Mouse (Mus musculus) mouse embryonic stem cell (cell line): ENCODE measurements around the gene Ccdc102a.

Experiments used
- in situ Hi-C, 2 experiments: fragments of 300-500 bp; cut with MboI; formaldehyde crosslinking; loops; 1 replicate in 1 of 2; 3 replicates in 1 of 2; pipeline ENCODE4 v1.14.3; 2019 to 2020; ENCODE audit warnings: low sequenced_read_pairs in 2 of 2, low pct_unique_long_range_greater_than_20kb in 1 of 2, mixed read lengths in 1 of 2; ENCODE audit not compliant: unreplicated experiment in 1 of 2

The Ccdc102a gene

DNA sequence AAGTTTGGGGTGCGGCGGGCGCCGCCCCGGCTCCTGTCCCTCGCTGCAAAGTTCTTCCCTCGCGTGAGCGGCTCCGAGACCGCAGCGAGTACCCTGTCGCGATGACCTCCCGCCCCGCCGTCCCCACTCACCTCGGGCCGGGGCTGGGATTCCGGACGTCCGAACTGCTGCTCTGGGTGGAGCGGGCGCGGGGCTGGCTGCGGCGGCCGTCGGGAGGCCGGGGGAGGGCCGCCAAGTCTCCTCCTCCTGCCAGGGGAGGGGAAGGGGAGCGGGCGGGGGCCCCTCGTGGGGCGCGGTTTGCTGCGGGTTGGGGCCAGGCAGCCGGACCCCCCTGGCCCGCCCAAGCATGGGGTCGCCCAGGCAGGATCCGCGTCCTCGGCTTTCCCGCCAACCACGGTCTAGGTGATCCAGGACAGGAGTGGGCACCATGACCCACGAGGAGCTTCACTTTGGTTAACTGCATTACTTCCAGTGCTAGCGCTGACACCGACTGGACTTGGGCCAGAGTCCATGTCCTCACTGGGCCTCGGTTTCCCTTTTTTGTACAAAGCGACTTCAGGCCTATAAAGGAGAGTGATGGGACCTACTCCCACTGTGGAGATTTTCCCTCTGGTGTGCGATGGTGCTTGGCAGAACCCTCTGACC lies at the start of gene Ccdc102a:
Gene Ccdc102a (minus strand): TSS at position 248 of the 645 bp plus-strand sequence.
- in situ Hi-C loops = no loop called here

- in situ Hi-C loops = no loop called here
Measured at GRCm38 (mm10) chr8:94967554-94967953, 49.7 kb upstream of the Ccdc102a start.

GRCm38 (mm10) chr8:94967071-94967470 lies 49.2 kb upstream of the Ccdc102a start:
- in situ Hi-C loops = no loop called here

DNA sequence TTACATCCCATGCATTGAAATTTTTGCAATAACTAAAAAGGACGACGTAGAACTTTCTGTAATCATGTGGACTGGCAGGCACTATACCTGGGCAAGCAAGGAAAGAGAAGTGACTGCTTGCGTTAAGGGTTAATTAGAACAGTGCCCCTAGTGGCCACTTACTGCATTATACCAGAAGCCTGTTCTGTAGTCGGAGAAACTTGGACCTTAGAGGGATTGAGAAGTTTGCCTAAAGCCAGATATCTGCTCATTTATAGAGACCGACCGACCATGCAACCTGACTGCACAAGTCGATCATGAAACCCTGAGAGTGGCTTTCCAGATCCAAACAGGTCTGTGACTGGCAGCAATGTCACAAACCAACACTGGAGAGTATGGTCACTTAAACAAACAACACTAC lies 48.7 kb upstream of the Ccdc102a start:
- in situ Hi-C loops = no loop called here

GRCm38 (mm10) chr8:94964828-94965227 lies 46.9 kb upstream of the Ccdc102a start:
- in situ Hi-C loops = no loop called here

DNA sequence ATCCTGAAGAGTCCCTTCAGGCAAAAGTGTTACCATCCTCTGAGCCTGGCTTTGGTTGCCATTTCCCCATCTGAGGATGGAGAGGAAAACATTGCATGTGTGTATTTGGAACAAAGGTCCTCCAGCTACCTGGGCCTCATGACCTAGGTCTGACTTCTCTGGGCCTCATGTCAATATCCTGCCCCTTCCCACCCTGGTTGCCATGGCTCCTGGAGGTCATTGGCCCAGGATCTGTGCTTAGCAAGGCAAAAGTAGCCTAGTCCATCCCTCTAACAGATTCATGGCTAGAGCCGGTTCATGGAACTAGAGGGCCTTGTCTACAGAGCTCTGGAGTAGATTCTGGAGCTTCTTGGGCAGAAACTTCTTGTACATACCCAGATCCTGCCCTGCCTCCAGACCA lies 44.3 kb upstream of the Ccdc102a start:
- in situ Hi-C loops = no loop called here

DNA sequence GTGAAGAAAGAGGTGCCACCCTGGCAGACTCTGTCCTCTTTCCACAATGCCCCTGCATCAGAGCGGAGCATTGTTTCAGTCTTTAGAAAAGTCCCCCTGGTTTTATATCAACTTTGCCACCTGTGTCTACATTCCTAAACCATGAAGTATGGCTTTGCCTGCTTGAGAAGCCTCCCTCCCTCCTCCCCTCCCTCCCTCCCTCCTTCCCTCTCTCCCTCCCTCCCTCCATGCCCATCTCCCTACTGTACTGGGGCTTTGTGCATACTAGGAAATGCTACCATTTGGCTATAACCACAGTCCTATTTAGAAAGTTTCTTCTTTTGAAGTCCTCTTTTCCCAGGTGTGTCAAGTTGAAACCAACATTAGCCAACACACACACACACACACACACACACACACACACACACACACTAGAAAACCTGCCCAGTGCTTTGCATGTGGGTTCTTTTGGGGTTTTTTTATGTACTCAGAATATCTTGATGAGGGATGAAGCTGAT lies 38.2 kb upstream of the Ccdc102a start:
- in situ Hi-C loops = no loop called here

DNA sequence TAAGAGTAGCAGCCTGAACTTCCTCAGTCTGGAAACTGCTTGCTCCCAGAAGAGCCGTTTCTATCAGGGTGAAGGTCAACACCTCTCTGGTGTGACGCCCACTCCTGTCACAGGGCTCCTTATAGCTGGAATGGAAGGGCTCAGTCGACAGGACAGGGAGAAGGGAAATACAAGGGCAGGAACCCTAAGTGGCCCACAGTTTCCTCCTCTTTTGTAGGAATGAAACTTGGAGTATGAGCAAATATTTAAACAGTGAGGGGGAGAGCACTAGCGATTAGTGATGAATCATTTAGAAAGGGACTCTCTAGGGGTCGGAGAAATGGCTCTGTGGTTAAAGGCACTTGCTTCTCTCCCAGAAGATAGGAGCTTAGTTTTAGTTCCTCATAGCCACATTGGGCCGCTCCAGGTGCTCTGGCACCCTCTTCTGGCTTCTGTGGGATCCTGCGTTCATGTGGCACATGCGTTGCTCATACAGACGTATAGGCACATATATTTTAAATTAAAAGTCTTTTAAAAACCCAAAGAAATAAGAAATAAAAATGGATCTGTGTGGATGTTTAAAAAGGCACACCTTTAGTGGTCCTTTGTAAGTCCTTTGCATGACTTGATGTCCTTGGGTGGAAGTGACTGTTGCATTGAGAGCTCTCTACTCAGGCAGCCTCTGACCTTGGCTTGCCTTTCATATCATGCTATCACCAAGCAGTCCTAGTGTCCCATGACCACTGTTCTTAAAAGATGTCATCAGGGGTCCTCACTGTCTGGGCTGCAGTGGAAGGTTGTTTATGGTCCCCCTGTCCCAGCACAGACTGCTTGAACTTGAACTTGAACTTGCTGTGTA lies 37.2 kb upstream of the Ccdc102a start:
- in situ Hi-C loops = no loop called here

- in situ Hi-C loops = no loop called here
Measured at GRCm38 (mm10) chr8:94954368-94954737, 36.5 kb upstream of the Ccdc102a start.

- in situ Hi-C loops = no loop called here
Measured at GRCm38 (mm10) chr8:94953624-94954367, 35.9 kb upstream of the Ccdc102a start.

DNA sequence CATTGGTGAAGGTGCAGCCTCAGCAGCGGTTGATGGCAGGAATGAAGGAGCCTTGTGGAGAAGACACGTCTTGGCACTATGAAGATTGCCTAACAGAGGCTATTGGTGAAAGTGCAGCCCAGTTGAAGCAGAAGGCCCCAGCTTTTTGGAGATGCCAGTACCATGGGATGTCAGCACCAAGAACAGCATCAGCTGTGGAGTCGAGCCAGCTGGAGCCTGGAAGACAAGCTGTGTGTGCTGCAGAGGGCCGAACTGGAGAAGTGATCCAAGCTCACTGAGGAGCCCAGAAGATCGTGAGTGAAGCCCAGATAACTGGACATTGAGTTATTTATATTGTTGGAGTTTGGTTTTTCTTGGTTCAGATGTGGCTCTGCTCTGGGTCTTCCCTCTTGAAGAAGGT lies 34.2 kb upstream of the Ccdc102a start:
- in situ Hi-C loops = no loop called here

DNA sequence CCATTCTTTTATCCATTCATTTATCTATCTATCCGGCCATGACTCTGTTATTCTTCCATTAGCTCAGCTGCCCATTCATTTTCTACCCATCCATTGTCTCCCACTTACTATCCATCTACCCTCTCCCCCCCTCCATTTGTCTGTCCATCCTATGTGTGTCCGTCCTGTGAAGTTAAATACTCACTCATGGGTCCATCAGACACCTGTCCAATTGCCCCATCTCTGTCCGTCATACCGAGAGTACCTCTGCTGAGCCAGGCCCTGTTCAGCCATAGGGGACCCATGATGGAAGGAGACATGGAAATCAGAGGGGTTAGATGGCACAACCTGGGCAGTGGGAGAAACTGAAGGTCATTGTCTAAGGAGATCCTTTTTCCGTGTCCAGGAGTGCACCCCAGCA lies 32.6 kb upstream of the Ccdc102a start:
- in situ Hi-C loops = no loop called here

DNA sequence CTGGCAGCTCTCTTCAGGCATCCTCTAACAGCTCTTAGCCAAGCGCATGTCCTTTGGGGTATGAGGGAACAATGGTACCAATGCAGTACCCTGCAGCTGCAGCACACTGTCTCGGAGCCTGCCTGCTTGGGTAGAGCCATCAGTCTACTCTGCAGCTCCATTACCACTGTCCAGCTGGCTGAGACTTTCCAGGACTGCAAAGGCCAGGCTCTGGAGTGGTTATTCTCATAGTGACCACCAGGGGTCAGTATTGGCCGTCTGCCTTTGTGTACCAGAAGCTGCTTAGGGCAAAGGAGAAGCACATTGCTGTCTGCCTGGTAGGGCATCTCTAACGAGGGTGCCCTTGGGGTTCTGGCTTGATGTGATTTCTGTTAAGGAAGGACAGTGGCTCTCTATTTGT lies 32.1 kb upstream of the Ccdc102a start:
- in situ Hi-C loops = no loop called here

- in situ Hi-C loops = loop anchor here (5.0 to 10.0 kb wide), 3 partner anchors 53 to 266 kb away; no protein-coding TSS in a partner anchor
Measured at GRCm38 (mm10) chr8:94949010-94949409, 31.1 kb upstream of the Ccdc102a start.

GRCm38 (mm10) chr8:94948421-94948820 lies 30.5 kb upstream of the Ccdc102a start:
- in situ Hi-C loops = loop anchor here (5.0 to 10.0 kb wide), 3 partner anchors 54 to 266 kb away; no protein-coding TSS in a partner anchor

- in situ Hi-C loops = loop anchor here (5.0 to 10.0 kb wide), 3 partner anchors 57 to 270 kb away; no protein-coding TSS in a partner anchor
Measured at GRCm38 (mm10) chr8:94945185-94945584, 27.3 kb upstream of the Ccdc102a start.

GRCm38 (mm10) chr8:94942566-94942965 lies 24.7 kb upstream of the Ccdc102a start:
- in situ Hi-C loops = loop anchor here (10.0 kb wide), 2 partner anchors 62 to 272 kb away; no protein-coding TSS in a partner anchor

DNA sequence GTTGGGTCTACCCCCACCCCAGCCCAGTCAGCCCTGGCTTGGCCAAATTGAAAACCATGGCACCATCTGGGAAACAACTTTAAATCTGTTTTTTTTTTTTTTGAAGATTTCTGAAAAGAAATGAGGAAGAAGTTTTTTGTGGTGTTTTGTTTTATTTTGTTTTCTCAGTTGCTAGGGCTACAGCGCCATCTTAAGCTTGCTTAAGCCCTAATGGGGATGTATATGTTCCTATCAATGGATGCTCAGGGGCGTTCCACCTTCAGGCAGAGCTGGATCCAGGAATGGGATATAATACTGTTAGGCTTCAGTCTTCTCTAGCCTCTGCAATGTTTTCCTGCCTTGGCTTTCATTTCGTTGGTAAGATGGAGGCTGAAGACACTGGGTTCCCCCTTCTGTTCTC lies 17.3 kb upstream of the Ccdc102a start:
- in situ Hi-C loops = no loop called here

DNA sequence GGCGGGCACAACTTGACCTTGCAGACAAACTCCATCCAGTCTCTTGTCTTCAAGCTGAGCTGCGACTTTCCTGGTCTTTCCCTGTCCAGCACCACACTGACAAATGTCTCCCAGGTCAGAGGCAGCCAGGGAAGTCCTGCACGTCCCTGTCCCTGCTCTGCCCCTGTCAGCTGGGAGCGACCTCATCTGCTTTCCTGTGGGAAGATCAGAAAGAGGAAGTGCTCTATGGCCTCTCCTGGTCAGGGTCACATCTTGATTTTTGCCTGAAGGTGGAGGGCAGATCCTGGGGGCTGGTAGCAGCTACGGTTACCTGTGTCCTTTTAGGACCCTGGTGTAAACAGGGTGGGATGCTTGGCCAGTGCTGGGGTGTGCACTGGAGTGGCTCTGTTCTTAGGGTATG lies 16.0 kb upstream of the Ccdc102a start:
- in situ Hi-C loops = no loop called here
